Mouse (Mus musculus) T-cell, adult 2 months (primary cell): ENCODE measurements around the gene Gorasp2.

Experiments used
- DNase-seq: peaks from one replicate; pipeline ENCODE4 v3.0.0; 2022; ENCODE audit warnings: low spot score

The Gorasp2 gene

GRCm38 (mm10) chr2:70660887-70661714 is at the start of gene Gorasp2:
TSS of gene Gorasp2 (plus strand) at chr2:70661576.
- DNase-seq = peak; percentile 96

DNA sequence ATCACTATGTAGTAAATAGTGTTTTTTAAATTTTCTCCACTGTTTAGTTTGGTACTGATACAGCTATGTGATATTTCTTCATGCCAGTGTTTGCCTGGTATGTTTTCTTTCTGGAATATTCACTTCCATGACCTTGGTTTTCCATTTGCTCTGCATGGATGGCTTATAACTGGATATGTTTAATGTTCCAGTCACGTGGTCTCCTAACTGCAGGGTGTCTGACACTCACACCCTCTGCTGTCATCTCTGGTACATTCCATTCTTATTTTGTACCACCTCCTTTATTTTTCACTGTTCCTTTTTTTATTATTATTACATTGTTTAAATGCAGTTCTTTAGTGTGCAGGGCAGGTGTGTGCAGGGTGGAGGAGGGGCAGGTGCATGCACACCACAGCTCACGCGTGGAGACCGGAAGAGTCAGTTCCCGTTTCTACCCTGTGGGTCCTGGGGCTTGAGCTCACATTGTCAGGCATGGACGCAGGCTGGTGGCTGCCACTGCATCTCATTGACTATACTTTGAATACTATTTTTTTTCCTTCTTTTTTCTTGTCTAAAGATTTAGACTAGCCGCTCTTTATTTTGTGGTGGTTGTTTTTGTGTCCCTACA is 46.5 kb upstream of the Gorasp2 start:
- peak; percentile 10 for DNase-seq

- no peak for DNase-seq
Observed at GRCm38 (mm10) chr2:70616076-70616475, 45.3 kb upstream of the Gorasp2 start.

DNA sequence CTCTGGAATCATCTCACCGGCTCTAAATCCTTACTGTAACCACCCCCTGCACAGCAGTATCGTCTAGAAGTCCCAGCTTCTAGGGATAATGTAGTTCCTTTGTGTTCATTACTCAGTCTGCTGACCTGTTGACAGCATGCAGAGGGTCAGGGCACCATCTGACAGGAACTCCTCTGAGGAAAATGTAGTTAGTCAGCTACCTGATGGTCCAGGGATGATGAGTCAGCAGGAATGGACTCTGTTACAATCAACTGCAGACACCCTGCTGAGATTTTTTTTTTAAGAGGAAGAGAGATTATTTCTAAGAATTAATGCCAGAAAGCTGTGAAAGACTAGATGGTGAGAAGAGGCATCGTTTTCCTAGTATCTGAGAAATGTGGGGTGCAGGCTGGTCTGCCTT is 44.8 kb upstream of the Gorasp2 start:
- no peak for DNase-seq

- DNase-seq = no peak
Observed at GRCm38 (mm10) chr2:70619232-70619835, 42.0 kb upstream of the Gorasp2 start.

DNA sequence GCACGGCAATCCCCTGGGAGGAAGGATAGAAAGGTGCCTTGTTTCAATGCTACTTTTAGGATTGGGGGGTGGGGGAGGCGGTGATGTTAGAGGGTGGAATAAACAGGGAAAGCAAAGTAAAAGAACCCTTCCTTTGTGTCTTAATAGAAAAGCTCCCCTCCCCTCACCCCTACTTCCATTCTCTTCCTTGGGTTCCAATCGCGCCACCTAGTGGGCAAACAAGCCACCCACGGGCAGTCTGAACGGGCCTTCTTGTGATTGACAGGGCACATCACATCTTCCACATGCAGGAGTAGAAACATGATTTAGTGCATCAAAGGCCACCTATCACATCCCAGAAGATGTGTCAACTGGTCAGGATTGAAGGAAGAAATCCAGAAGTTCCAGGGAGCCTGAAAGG is 41.2 kb upstream of the Gorasp2 start:
- DNase-seq = peak; percentile 7

DNA sequence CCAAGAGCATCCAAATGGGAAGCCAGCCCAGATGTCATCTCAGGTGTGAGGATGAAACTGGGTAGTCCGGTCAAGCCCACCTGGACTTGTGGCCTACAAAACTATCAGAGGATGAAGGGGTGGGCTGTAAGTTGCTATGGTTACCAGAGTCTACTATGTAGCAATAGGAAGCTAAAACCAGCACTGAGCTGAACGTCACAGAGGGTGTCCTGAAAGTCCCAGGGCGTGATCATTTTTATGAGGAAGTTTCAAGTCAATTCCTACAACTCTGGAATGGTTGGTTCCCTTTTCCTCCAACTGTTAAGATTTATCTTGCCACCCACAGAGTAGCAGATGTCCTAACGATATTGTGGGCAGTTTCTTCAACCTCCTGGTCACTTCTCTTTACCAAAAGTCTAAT is 39.1 kb upstream of the Gorasp2 start:
- DNase-seq = no peak

DNA sequence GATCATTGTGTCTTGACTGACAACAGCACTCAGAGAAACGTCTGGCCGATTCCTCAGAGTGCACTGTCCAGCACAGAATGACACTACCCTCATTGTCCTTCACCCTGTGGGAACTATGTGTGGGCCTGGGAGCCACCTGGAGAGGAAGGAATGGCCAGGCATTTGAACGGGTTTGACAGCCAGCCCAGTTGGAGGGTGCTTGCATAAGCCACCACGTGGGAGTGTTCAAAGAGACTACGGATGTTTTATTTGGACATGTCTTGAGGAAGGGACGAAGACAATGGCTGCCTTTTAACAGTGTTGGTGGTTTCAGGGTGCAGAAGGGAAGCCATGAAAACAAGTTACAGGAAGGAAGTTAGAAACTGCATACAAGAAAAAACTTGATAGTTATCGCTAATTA is 35.6 kb upstream of the Gorasp2 start:
- no peak for DNase-seq

GRCm38 (mm10) chr2:70628397-70628796 is 33.0 kb upstream of the Gorasp2 start:
- no peak for DNase-seq

DNA sequence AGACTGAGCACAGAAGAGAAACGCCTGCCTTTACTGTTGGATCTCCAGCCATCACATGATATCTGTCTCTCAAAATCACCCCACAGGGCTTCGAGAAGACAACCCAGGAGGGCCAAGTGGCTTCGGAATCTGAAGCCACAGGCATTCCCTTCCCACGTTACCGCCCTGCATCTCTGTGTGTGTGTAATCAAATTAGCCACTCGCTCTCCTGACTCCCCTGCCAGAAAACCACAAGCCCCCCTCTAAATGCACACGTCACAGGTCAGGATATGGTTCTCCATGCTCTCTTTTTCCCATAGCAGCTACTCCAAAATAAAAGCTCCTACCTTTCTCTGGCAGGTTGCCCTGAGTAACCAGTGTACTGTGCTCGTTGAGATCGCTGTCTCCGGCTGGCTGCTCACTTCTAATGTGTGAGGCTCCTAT is 32.0 kb upstream of the Gorasp2 start:
- DNase-seq = no peak

- no peak for DNase-seq
Observed at GRCm38 (mm10) chr2:70629921-70630320, 31.5 kb upstream of the Gorasp2 start.

GRCm38 (mm10) chr2:70631321-70631720 is 30.1 kb upstream of the Gorasp2 start:
- no peak for DNase-seq

- no peak for DNase-seq
Observed at GRCm38 (mm10) chr2:70632412-70632811, 29.0 kb upstream of the Gorasp2 start.

- no peak for DNase-seq
Observed at GRCm38 (mm10) chr2:70634028-70634690, 27.2 kb upstream of the Gorasp2 start.

DNA sequence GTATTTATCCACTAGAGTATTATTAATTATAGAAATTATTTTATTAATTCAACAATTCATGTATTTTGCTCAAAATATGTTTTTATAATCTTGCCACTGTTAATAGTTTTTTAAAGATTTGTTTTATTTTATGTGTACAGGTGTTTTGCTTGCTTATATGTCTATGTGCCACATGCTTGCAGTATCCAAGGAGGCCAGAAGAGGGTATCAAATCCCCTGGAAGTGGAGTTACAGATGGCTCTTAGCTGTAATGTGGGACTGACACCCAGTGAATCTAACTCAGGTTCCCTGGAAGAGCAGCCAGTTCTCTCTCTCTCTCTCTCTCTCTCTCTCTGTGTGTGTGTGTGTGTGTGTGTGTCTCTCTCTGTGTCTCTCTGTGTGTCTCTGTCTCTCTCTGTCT is 20.4 kb upstream of the Gorasp2 start:
- DNase-seq = no peak

GRCm38 (mm10) chr2:70642971-70643565 is 18.3 kb upstream of the Gorasp2 start:
- DNase-seq = no peak

DNA sequence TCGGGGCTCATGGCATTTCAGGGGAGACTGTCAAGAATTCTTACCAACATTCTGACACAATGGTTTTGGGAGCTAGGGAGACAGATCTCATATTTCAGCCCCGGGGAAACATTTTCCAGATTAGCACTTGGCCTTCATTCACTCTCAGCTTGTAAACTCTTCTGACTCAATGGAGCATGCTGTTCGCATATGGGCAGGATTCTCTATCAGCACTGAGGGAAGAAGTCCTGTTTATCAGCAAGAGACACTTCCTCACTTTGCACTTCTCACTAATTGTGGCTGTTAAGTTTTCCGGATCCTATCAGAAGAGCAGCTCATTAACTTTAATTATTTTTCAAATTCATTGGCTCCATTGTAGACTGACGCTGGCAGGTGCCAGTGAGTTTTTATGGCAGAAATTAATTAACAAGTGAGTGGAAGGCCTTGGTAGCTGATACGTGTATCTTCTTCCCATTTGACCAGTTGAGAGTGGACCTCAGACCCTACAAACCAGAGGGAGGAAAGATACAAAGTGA is 16.1 kb upstream of the Gorasp2 start:
- DNase-seq = no peak

GRCm38 (mm10) chr2:70647681-70648080 is 13.7 kb upstream of the Gorasp2 start:
- DNase-seq = no peak

GRCm38 (mm10) chr2:70648271-70648670 is 13.1 kb upstream of the Gorasp2 start:
- DNase-seq = no peak

DNA sequence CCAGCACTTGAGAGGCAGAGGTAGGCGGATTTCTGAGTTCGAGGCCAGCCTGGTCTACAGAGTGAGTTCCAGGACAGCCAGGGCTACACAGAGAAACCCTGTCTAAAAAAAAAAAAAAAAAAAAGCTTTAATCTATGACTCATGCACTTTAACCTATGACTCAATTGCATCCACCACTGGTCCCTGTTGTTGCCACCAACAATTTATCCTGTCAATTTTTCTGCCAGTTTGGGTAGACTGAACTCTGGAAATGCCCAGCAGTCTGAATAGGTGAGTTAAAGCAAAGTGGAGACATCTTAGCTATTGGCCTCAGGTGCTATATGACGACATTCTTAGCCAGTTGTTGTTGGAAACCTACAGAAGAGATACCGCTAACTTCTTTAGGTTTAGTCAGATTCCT is 11.9 kb upstream of the Gorasp2 start:
- DNase-seq = no peak

DNA sequence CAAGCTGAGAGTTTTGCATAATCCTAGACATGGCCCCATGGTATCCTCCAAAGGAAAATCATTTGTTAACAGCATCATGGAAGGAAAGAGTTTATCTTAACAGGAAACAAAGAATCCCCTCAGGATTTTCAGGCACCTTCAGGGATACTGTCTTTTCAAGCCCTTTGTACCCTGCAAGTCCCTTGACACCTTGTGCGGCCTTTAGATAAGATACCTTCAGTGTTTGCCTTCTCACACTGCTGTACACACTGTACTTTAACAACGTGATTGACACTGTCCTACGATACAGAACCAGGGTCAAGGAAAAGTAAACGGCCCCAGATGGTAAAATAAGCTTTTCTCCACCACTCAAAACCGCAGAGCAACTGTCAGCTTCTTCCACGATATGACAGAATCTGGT is 9.6 kb upstream of the Gorasp2 start:
- no peak for DNase-seq

- DNase-seq = no peak
Observed at GRCm38 (mm10) chr2:70657083-70657482, 4.3 kb upstream of the Gorasp2 start.
